Mouse (Mus musculus) gastrocnemius, postnatal 4 days (tissue): ENCODE results near the gene Kcnj2. TPM values are rescaled to one million over a fixed set of nuclear protein-coding genes. Genes with fewer than 3 reads are reported as not detected.

Experiments
- DNase-seq, 2 experiments: peaks; one replicate each; pipeline ENCODE4 v3.0.0; 2021 to 2022; ENCODE audit warnings: low spot score in 2 of 2, mixed read lengths in 2 of 2
- total RNA-seq, 2 experiments: library from RNA; stranded (reverse); gene quantifications; 2 replicates each; pipeline ENCODE4 v1.2.3; 2021

Gene Kcnj2
- total RNA-seq, 2 experiments from 2014 or later = 18.2 to 21.1 TPM

DNA sequence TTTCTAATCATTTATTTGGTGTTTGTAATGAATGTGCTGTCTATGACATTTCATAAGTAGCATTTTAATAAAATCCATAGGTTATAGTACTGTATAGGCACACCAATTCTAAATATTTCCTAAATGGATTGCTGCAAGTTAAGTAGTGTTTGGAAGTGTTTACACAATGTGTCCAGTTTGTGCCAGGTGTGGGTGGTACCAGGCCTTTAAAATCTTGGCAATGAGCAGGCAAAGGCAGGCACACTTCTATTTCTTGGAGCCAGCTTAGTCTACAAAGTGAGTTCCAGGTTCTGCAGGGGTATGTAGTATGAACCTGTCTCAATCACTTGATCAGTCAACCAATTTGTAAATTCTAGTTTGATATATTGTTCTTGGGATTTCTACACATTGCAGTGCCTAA is 22.3 kb downstream of the Kcnj2 start:
- no peak for DNase-seq

DNA sequence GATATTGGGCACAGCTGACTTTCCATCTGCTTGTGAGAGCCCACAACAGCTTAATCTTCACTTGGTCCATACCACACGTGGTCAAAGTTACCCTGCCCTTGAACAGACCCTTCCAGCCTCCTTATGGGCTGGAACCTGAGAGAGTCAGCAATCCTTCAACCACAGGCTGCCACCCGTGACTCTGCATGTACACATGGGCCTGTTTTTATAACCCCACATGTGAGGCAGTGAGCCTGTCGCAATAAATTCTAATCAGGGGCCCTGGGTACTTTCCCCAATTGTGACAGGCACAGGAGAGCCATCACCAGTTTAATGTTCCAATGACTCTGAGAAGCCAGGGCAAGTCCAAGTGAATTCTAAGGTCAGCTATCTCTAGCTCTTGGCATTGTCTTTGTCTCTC is 22.8 kb downstream of the Kcnj2 start:
- DNase-seq = no peak

DNA sequence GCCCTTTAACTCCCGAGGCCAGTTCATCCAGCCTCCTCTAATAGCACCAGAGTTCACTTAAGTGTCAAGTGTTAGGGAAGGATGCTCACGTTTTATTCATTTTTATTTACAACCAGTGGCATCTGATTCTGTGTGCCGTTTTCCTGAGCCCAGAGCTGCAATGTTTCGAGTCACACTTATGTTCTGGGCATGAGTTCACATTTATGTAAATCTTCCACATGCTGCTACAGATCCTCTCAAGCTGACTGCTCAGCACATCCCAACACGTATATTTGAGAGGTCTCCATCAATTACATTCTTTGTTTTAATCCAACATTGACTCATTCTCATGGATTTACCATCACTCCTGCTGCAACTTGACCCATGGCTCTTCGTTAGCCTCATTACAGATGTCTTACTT is 25.2 kb downstream of the Kcnj2 start:
- no peak for DNase-seq

DNA sequence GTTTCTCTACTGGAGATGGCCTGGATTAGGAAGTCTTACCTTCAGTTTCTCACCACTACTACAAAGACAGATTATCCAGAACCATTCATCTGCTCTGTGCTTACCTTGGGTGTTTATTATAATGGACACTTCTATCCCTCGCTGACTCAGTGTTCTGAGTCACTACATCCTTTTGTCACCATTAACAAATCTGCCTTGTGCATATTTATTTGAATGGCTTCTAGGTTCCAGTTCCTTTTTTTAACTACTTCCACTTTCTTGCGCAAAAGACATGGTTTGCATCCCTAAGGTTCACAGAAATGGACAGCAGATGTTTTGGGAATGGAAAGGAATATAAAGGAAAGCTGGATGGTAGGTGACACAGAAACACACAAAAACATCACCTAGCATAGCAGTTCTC is 27.0 kb downstream of the Kcnj2 start:
- DNase-seq = no peak

DNA sequence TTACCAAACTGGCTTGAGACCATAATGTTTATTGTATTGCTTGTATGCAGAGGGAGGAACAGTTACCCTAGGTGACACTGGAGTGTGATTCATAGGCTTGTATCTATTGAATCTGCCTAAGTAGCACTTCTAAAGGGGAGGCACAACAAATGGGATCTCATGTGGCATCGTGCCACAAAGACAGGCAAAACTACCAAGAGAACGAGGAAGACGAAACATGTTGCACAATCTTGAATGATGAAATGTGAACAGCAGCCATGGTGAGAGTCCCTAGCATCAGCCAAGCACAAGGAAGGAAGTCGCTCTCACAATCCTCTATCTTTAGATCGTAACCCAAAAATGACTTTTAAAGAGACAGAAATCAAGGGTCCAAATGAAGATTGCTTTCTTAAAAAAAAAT is 30.6 kb downstream of the Kcnj2 start:
- DNase-seq = no peak

DNA sequence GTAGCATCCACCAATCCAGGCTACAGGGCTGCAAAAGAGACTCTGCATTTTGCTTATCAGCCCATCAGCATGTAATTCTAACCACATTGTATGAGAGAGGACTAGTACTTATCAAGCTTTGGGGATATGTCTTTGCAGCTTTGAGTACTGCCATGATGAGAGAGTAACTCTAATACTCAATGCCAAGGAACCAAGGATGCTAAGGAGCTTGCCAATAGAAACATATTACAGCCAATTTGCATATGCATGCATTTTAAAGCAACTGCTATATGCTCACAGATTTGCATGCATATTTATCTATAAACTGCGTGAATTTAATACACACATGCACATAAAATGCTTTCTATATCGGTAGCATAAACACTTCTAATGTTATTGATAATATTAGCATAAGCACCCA is 34.2 kb downstream of the Kcnj2 start:
- DNase-seq = no peak

DNA sequence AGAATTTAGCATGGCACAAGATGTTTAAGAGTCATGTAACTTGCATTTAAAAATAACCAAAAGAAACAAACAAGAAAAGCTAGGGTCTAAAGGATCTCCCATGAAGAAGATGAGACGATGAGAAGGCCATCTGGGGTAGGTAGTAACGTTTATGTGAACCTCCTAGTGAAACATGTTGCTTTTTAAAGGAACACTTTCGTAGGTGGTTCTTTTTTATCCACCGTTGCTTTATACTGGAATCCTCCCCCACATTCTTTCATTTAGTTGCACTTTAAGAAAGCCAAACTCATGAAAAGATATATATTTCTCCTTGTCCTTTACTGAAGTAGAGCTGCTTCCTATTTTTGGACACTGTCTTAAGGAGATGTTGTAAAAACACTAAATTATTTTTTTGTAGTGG is 34.7 kb downstream of the Kcnj2 start:
- DNase-seq = no peak

DNA sequence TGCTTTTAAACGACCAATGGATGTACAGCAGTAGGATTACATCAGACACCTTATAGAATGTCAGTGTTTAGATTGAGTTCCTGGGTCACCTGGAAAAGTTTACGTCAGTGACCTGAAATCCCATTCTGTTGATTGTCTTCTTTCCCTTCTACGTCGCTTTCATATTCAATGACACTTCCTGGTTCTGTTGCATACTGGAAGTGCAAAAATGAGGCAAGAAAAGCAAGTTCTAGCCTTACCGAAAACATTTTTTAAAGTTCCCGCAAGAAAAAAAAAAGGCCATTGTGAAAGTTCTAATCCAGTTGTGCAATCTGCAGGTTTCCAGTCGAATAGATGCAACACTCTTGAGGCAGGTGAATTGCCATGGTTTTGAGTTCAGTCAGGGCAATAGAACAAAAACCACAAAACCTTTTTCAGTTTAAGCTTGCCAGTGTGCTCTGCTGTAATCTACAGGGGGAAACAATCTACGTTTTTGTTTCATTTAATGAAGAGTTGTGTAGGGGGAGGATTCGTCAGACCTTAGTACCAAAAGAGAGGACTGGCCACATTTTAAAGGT is 35.7 kb downstream of the Kcnj2 start:
- DNase-seq = no peak

DNA sequence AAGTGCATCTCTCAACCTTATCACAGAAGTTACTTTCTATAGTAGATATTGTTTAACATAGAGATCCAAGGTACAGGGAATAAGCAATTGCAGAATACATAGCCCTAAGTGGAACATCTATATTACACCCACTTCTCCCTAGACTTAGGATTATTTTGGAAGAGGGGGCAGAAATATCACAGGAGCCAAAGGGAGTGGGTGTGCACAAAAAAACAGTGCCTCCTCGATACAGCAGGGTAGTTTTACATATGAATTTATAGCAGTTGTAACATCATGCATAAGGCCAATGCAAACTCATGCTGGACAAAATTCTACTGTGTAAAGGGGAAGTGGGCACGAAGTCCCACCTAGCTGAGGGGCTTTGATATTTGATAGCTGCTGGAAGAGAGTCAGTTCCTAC is 38.5 kb downstream of the Kcnj2 start:
- DNase-seq = no peak

DNA sequence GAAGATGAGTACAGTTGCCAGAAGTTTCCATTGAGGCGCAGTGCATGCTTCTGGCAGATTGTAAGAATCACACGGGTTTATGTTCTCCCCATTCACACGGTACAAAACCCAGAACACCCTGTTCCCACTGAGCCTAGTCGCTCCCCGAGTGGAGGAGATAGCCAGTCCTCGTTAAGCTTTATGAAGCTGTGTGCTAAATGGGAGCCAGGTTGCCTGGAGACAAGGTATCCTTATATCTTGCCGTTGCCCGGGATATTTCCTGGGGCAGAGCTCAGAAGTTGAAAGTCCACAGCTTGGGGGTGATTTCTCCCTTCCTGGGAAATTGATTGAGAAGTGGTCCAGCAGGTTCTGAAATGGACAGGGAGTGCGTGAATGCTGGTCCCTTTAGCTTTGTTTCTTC is 42.2 kb downstream of the Kcnj2 start:
- DNase-seq = no peak

DNA sequence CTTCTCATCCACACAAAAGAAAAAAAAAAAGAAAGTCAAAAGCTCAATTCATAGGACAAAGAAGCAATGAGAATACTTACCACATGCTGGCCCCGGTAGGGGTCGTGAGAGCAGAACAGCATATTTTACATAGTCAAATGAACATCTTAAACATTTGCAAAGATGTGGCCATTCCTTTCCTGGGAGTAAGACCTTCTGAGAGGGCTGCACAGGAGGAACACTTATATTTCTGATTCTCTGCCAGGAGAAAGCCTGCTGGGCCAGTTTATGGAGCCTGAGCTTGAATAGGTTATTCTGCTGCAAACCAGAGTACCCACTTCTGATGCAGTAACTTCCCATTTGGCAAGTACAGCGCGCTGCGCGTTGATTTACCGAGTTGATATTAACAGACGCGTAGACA is 55.5 kb downstream of the Kcnj2 start:
- no peak for DNase-seq

DNA sequence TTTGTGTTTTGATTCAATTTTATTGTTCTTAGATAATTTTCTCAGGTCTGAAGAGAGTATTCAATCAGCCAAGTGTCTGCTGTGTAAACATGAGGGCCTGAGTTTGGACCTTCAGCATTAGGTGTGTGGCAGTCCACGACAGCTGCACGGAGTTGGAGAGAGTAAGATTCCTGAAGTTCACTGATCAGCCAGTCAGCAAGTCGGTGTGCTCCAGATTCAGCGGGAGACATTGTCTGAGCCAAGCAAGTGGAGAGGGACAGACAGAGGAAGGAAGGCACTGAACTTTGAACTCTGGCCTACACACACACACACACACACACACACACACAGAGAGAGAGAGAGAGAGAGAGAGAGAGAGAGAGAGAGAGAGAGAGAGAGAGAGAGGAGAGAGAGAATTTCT is 57.4 kb downstream of the Kcnj2 start:
- no peak for DNase-seq

DNA sequence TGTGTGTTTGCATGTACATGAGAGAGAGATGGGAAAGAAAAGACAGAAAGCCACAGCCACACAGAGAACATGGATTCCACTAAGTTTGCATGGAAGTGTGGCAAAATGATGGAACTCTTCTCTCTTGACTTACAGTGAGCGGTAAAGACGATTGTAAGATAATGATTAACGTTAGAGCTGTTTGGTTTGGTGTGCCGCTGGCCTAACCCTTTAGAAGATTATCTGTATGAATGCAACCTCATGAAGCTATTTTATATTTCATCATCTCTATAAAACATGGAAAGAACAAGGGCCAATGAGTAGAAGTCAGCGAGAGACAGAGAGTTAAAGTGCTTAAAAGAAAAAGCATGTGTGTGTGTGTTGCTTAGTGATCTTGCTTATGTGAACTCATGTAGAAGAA is 60.0 kb downstream of the Kcnj2 start:
- no peak for DNase-seq

Other genes starting within 250 kb of the Kcnj2 start
- gene Kcnj16, start 98.1 kb upstream of the Kcnj2 start, total RNA-seq = not detected